Comparison of ENCODE assay signal across 11 mouse cellular contexts in the genomic region with DNA sequence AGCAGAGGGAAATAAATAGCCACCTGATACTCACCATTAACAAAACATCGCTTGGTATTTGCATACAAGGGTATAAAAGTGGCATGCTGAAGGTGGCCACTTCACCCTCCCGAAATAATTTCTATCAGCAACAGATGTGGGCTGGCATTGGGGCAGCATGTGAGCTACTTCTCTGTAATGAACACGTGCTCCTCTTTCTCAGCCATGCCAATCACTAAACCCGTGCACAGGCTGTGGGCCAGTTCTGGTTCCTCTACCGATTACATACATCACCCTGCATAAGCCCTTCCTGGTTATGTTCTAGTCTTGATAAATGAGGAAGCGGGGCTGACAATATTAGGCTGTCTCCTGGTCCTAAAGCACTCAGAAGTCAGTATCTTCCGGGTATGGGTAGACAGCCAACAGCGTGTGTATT. TPM values are rescaled to one million over a fixed set of nuclear protein-coding genes. Genes with fewer than 3 reads are reported as not detected.
DNase-seq lines count a peak whose midpoint lies in the region; ATAC-seq and TF ChIP-seq lines count a peak whose summit lies in the region.
"Had no signal": no experiment of that assay in that cellular context is flagged by ENCODE, and none has a peak within 500 bp of the region (broad histone marks: within the 10 kb centered on the region; RNA-seq: fewer than 3 reads in every experiment).

No protein-coding gene starts in this region.

- H3K4me2 ChIP-seq in lung, embryonic 16.5 days (ENCODE audit: low read depth, low read length): no peak overlapping the region
- H3K4me2 ChIP-seq in heart, postnatal 0 days (ENCODE audit: low read depth, low read length): no peak overlapping the region
- H3K4me2 ChIP-seq in hindbrain, embryonic 12.5 days (replicated peaks): no peak overlapping the region
- H3K4me2 ChIP-seq: heart, embryonic 13.5 days had no signal

- TF ChIP-seq POLR2A in lung, adult 2 months (IDR thresholded peaks at IDR 0.05; ENCODE audit: borderline replicate concordance, extremely low read depth, low read depth, low read length): no peak

- H3K9ac ChIP-seq in lung, embryonic 16.5 days (ENCODE audit: low read length): no peak overlapping the region
- H3K9ac ChIP-seq in heart, postnatal 0 days (replicated peaks; ENCODE audit: low read depth, low read length): no peak overlapping the region
- no peak overlapping the region for H3K9ac ChIP-seq in hindbrain, embryonic 12.5 days
- H3K9ac ChIP-seq: heart, embryonic 13.5 days had no signal

- H3K27me3 ChIP-seq in lung, embryonic 16.5 days (ENCODE audit: control insufficient read depth, insufficient read depth, low read depth, low read length): no peaks in the 10 kb centered on the region
- H3K27me3 ChIP-seq in heart, postnatal 0 days (ENCODE audit: control insufficient read depth, insufficient read depth, low read length): no peaks in the 10 kb centered on the region
- no peaks in the 10 kb centered on the region for H3K27me3 ChIP-seq in splenic B cell, adult 2 months (ENCODE audit: control insufficient read depth, insufficient read depth, low read length, poor library complexity, severe bottlenecking)
- no peaks in the 10 kb centered on the region for H3K27me3 ChIP-seq in hindbrain, embryonic 12.5 days
- H3K27me3 ChIP-seq: heart, embryonic 13.5 days; Patski had no signal

- WGBS in lung, embryonic 16.5 days: 70% methylated on average over 8 of the region's 8 CpGs
- WGBS in lung, adult 2 months: 43% methylated on average over 8 of the region's 8 CpGs
- WGBS in heart, postnatal 0 days: 45% methylated on average over 8 of the region's 8 CpGs
- 88% methylated on average over 8 of the region's 8 CpGs for WGBS in hindbrain, embryonic 12.5 days

- ATAC-seq in lung, embryonic 16.5 days (ENCODE audit: low read depth): 0 out of 2 replicates have a peak, but pooled peaks have one; percentile 17
- peak; percentile 91 for ATAC-seq in heart, postnatal 0 days (ENCODE audit: insufficient read depth, low read depth)
- no peak for ATAC-seq in hindbrain, embryonic 12.5 days (ENCODE audit: low FRiP score)
- ATAC-seq: Patski had no signal

- TF ChIP-seq CTCF in lung, adult 2 months (IDR thresholded peaks at IDR 0.05; ENCODE audit: insufficient read depth, low read length): no peak
- TF ChIP-seq CTCF in heart, postnatal 0 days (IDR thresholded peaks at IDR 0.05; ENCODE audit: low read depth): no peak

- H3K27ac ChIP-seq in lung, embryonic 16.5 days (ENCODE audit: low read length): no peak overlapping the region
- H3K27ac ChIP-seq in heart, postnatal 0 days (ENCODE audit: low read depth): peak overlapping the region; percentile 75
- H3K27ac ChIP-seq in hindbrain, embryonic 12.5 days: no peak overlapping the region
- H3K27ac ChIP-seq: heart, embryonic 13.5 days had no signal

- 0 out of 2 replicates have a peak, but pooled peaks have one; percentile 36 for TF ChIP-seq EP300 in heart, postnatal 0 days (IDR thresholded peaks at IDR 0.05; ENCODE audit: low read depth)

- no peaks in the 10 kb centered on the region for H3K36me3 ChIP-seq in lung, embryonic 16.5 days (ENCODE audit: control insufficient read depth, insufficient read depth, low read length)
- no peaks in the 10 kb centered on the region for H3K36me3 ChIP-seq in heart, postnatal 0 days (replicated peaks; ENCODE audit: control insufficient read depth, insufficient read depth, low read length)
- H3K36me3 ChIP-seq in splenic B cell, adult 2 months (ENCODE audit: control insufficient read depth, insufficient read depth, low read length, poor library complexity, severe bottlenecking): no peaks in the 10 kb centered on the region
- H3K36me3 ChIP-seq in hindbrain, embryonic 12.5 days: no peaks in the 10 kb centered on the region
- H3K36me3 ChIP-seq: heart, embryonic 13.5 days had no signal

- H3K4me1 ChIP-seq in lung, embryonic 16.5 days (replicated peaks; ENCODE audit: control insufficient read depth, insufficient read depth, low read length): no peaks in the 10 kb centered on the region
- H3K4me1 ChIP-seq in lung, adult 2 months (ENCODE audit: control insufficient read depth, insufficient read depth, low read length): peaks cover 32% of the 10 kb centered on the region
- H3K4me1 ChIP-seq in heart, postnatal 0 days (ENCODE audit: control insufficient read depth, insufficient read depth): peaks cover 17% of the 10 kb centered on the region
- no peaks in the 10 kb centered on the region for H3K4me1 ChIP-seq in hindbrain, embryonic 12.5 days

- no peak for DNase-seq in lung, adult 2 months
- DNase-seq in heart, postnatal 0 days (ENCODE audit: low spot score): peak; percentile 60
- peak; percentile 67 for DNase-seq in lung, postnatal 25 days (ENCODE audit: low spot score)
- peak; percentile 91 for DNase-seq in splenic B cell, adult 2 months (ENCODE audit: low read depth, low spot score)
- no peak for DNase-seq in right cerebral cortex, postnatal 10 days (ENCODE audit: low spot score in 2 of 2)
- no peak for DNase-seq in kidney, adult 11 months
- DNase-seq: thymus, postnatal 25 days had no signal

- H3K4me3 ChIP-seq in lung, embryonic 16.5 days (ENCODE audit: low read length): no peak overlapping the region
- H3K4me3 ChIP-seq in lung, adult 2 months (replicated peaks; ENCODE audit: extremely low read depth, low read depth, low read length): no peak overlapping the region
- H3K4me3 ChIP-seq in heart, postnatal 0 days (ENCODE audit: low read depth, low read length): no peak overlapping the region
- no peak overlapping the region for H3K4me3 ChIP-seq in hindbrain, embryonic 12.5 days
- H3K4me3 ChIP-seq: heart, embryonic 13.5 days had no signal

- no peaks in the 10 kb centered on the region for H3K9me3 ChIP-seq in lung, embryonic 16.5 days (ENCODE audit: control insufficient read depth, low read length)
- H3K9me3 ChIP-seq in heart, postnatal 0 days (replicated peaks; ENCODE audit: control insufficient read depth, low read length): no peaks in the 10 kb centered on the region
- H3K9me3 ChIP-seq in hindbrain, embryonic 12.5 days (replicated peaks): no peaks in the 10 kb centered on the region
- H3K9me3 ChIP-seq: heart, embryonic 13.5 days had no signal

RNA-seq across cellular contexts. Expression of a gene that starts 25.2 kb away (rescaled TPM):
- 55.2 and 57.3 TPM in 2 replicates for polyA plus RNA-seq in lung, embryonic 16.5 days (2015; fragmentation: Nextera tagmentation; extraction: Ambion mirVana)
- polyA plus RNA-seq in lung, adult 2 months (2012; rRNA removed): 75.7 and 171 TPM in 2 replicates
- 17.0 and 34.2 TPM in 2 replicates for total RNA-seq in heart, postnatal 0 days (2014; rRNA removed; ENCODE audit: low replicate concordance)
- 5.8 and 7.5 TPM in 2 replicates for polyA plus RNA-seq in heart, postnatal 0 days (2015; fragmentation: Nextera tagmentation; extraction: Ambion mirVana)
- 34.0 and 37.3 TPM in 2 replicates for polyA plus RNA-seq in hindbrain, embryonic 12.5 days (2016; fragmentation: Nextera tagmentation; extraction: Ambion mirVana)

Comparison
In these comparisons a context has a peak if more than half of its experiments do, and no peak if none do; other contexts are left out.
1. DNase-seq: peak in heart, postnatal 0 days (single experiment), lung, postnatal 25 days (single experiment) and splenic B cell, adult 2 months (single experiment); none in lung, adult 2 months (single experiment), right cerebral cortex, postnatal 10 days (0 of 2) and kidney, adult 11 months (single experiment).